Mouse (Mus musculus) embryonic facial prominence, embryonic 11.5 days (tissue): Measurements from ENCODE around the gene Nbea. TPM values are rescaled to one million over a fixed set of nuclear protein-coding genes. Genes with fewer than 3 reads are reported as not detected.
A peak's percentile ranks its signal among the peaks of the same experiment; 100 is the strongest.
"Not testable (repeated sequence)": the region's sequence is repeated elsewhere in the genome, so short reads cannot be mapped to it uniquely, and the experiment has no call there.

Source experiments
- ATAC-seq: fragments of 200-750 bp; cut with Nextera tagmentation; replicated peaks from 2 replicates; pipeline ENCODE4 v1.8.0; 2017; ENCODE audit warnings: low read depth; ENCODE audit not compliant: insufficient number of reproducible peaks, low FRiP score, low TSS enrichment
- DNase-seq: peaks from one replicate; pipeline ENCODE4 v3.0.0-alpha.2; 2015; ENCODE audit warnings: low spot score
- H3K27ac ChIP-seq: fragments of 300-500 bp; sonication (generic); replicated peaks from 2 replicates; pipeline ENCODE4 v1.5.1; 2014; ENCODE audit warnings: mild to moderate bottlenecking, low read depth, low read length, control low read depth
- H3K27me3 ChIP-seq: fragments of 300-500 bp; sonication (generic); 2 replicates; pipeline ENCODE4 v1.6.1; 2014; ENCODE audit warnings: mild to moderate bottlenecking, low read length, moderate library complexity, mixed read lengths; ENCODE audit not compliant: control insufficient read depth, insufficient read depth
- H3K36me3 ChIP-seq: fragments of 300-500 bp; sonication (generic); replicated peaks from 2 replicates; pipeline ENCODE4 v1.6.1; 2014; ENCODE audit warnings: low read depth, mild to moderate bottlenecking, low read length, moderate library complexity, mixed read lengths; ENCODE audit not compliant: control insufficient read depth, insufficient read depth
- H3K4me1 ChIP-seq: fragments of 300-500 bp; sonication (generic); 2 replicates; pipeline ENCODE4 v1.6.1; 2014; ENCODE audit warnings: low read length, mixed read lengths; ENCODE audit not compliant: control insufficient read depth, insufficient read depth
- H3K4me2 ChIP-seq: fragments of 300-500 bp; sonication (generic); 2 replicates; pipeline ENCODE4 v1.6.1; 2014; ENCODE audit warnings: low read depth, mild to moderate bottlenecking, control low read depth, low read length, moderate library complexity
- H3K4me3 ChIP-seq: fragments of 300-500 bp; sonication (generic); 2 replicates; pipeline ENCODE4 v1.5.1; 2014; ENCODE audit warnings: low read depth, low read length, control low read depth
- H3K9ac ChIP-seq: fragments of 300-500 bp; sonication (generic); replicated peaks from 2 replicates; pipeline ENCODE4 v1.6.1; 2014; ENCODE audit warnings: mild to moderate bottlenecking, control low read depth, low read length
- H3K9me3 ChIP-seq: fragments of 300-500 bp; sonication (generic); replicated peaks from 2 replicates; pipeline ENCODE4 v1.6.1; 2016; ENCODE audit warnings: mild to moderate bottlenecking, low read length, inconsistent platforms, mixed read lengths; ENCODE audit not compliant: control insufficient read depth
- WGBS: fragments of 180-500 bp; shearing (Covaris S2); extraction: QIAGEN DNeasy Blood & Tissue Kit; methylation state at CpG from one replicate; pipeline ENCODE4 v1.1.7; 2014; 5-methylcytosine and 5-hydroxymethylcytosine counted together
- polyA plus RNA-seq: library from polyadenylated mRNA; unstranded; fragments of >200 nt; fragmentation: Nextera tagmentation; extraction: Ambion mirVana; gene quantifications from 2 replicates; pipeline ENCODE4 v1.2.1, GENCODE M21; 2014

The Nbea gene
- polyA plus RNA-seq, 1 experiment from 2014 or later: 22.6 TPM

DNA sequence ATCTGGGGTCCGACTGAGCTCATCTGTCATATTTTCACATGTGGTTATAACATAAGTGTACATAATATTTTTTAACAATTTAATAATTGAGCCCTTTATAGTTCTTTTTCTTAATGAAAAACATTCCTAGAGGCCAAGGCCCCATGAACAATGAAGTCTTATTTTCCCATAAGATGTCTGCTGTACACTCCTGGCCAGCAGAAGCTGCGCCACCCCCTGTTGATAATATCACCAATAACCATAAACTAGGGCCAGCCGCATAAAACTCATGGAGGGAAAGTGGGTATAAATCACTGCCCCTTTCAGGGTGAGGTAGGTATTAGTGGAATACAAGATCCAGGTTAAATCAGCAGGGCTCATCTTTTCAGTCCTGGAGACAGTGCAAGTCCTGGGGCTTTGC is 537.1 kb downstream of the Nbea start:
- Histone ChIP-seq H3K36me3 (no peaks in the 10 kb centered on the region), H3K4me2 (no peak overlapping the region), H3K27me3 (no peaks in the 10 kb centered on the region), H3K9ac (no peak overlapping the region), H3K9me3 (no peaks in the 10 kb centered on the region), H3K4me1 (no peaks in the 10 kb centered on the region; the same call in 1 of the 2 replicates), H3K27ac (no peak overlapping the region), H3K4me3 (no peak overlapping the region)
- ATAC-seq (no peak), DNase-seq (no peak)
- 66% methylated on average over 3 of the region's 3 CpGs for WGBS

DNA sequence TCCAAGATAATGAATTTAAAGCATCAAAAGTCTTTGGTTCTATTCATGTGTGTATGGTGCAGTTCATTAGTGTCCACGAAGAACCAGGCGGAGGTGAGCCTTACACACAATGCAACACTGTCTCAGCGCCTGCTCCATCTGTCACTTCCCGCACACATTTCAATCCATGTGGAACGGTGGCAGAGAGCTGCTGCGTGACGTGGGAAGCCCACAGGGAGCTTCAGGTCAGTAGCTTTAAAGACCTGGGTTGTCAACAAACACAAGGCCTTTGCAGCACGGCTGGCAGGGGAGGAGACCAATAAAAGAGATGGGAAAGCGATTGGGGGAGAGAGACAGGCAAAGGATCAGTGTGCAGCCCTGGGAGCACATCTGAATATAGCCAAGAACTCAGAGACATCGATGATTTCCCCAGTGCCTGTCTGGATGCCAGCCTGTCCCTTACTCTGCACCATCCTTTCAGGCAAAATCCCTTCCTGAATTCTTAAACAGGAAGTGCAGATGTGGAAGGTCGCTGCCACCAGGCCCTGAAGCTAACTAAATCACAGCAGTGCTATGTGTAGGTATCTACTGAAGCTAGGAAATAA is 539.4 kb downstream of the Nbea start:
- no peak overlapping the region for H3K9ac ChIP-seq
- H3K4me3 ChIP-seq: no peak overlapping the region
- no peak for DNase-seq
- H3K4me2 ChIP-seq: no peak overlapping the region
- H3K27me3 ChIP-seq: no peaks in the 10 kb centered on the region
- H3K9me3 ChIP-seq: no peaks in the 10 kb centered on the region
- no peaks in the 10 kb centered on the region for H3K36me3 ChIP-seq
- ATAC-seq: no peak
- H3K4me1 ChIP-seq: no peaks in the 10 kb centered on the region; the same call in 1 of the 2 replicates
- H3K27ac ChIP-seq: no peak overlapping the region
- WGBS: 65% methylated on average over 11 of the region's 11 CpGs

DNA sequence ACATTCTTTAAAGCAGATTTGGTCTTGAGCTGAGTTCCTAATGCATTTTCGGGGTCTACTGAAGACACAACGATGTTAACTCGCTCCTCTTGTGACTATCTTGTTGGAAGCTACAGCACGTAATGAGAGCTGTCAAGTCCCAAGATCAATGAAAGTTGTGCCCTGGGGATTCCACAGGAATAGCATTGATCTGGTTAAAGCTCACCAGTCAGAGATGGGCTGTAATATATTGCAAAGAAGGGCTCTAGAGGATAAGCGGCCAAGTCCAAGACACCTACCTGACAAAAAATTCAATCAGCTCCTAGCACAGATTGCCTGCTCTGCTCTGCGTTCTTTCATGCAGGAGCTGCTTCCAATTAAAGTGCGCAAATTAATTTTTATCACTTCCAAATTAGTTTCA is 545.8 kb downstream of the Nbea start:
- DNase-seq (no peak), ATAC-seq (no peak)
- no peak overlapping the region for H3K4me2 ChIP-seq
- no peaks in the 10 kb centered on the region for H3K4me1 ChIP-seq
- no peak overlapping the region for H3K4me3 ChIP-seq
- WGBS: 82% methylated on average over 7 of the region's 7 CpGs
- H3K9ac ChIP-seq: no peak overlapping the region
- H3K27me3 ChIP-seq: no peaks in the 10 kb centered on the region
- H3K27ac ChIP-seq: no peak overlapping the region
- H3K36me3 ChIP-seq: no peaks in the 10 kb centered on the region
- no peaks in the 10 kb centered on the region for H3K9me3 ChIP-seq

DNA sequence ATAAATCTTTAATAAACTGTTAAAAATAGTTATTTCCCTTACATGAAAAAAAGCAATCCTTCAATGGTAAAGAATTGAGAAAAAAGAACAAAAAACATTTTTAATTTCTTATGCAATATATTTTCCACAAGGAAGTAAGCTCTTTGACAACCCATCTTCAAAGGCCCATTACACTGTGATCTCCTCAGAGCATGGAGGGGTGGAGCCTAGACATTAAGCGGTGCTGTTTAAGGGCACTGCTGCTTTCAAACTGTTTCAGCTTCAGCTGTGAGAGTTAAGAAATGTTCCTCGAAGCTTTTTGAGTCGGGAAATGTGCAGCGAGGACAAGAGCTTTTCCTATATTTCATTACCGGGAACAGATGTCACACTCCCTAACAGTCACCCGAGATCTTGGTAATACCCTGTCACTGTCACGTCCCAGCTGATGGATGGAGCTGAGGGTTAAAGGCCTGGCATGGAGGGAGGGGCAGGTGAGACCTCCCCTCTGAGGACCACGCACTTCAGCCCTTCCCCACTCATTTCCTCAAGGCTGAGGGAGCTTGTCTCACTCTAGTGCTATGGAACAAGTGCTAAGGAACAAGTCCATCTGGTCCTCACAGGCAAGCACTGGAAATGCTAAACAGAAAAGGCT is 547.8 kb downstream of the Nbea start:
- Histone ChIP-seq H3K9me3 (no peaks in the 10 kb centered on the region), H3K4me1 (no peaks in the 10 kb centered on the region), H3K27ac (no peak overlapping the region), H3K9ac (no peak overlapping the region), H3K4me2 (no peak overlapping the region), H3K27me3 (no peaks in the 10 kb centered on the region), H3K4me3 (no peak overlapping the region), H3K36me3 (no peaks in the 10 kb centered on the region)
- DNase-seq (no peak), ATAC-seq (no peak)
- WGBS: 59% methylated on average over 8 of the region's 8 CpGs

DNA sequence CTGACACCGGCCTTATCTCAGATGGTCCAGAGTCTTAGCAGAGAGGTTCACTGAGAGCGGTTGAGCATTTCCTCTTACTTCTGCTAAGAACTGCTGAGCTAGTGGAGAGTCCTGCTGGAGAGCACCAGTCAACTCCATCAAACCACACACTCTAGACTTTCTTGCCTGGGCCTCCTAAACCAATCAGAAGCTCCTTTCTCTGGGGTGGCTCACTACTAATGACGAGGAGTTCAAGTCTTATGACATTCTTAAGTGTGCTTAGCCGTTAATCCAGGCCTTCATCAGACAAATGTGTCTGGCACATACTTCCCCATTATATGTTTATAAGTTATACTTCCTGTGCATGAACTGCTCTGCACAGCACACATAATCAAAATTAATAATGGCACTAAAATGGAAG is 556.4 kb downstream of the Nbea start:
- H3K9me3 ChIP-seq: no peaks in the 10 kb centered on the region
- no peaks in the 10 kb centered on the region for H3K4me1 ChIP-seq
- no peak overlapping the region for H3K9ac ChIP-seq
- 85% methylated on average over 4 of the region's 4 CpGs for WGBS
- H3K27ac ChIP-seq: no peak overlapping the region
- H3K27me3 ChIP-seq: no peaks in the 10 kb centered on the region; the same call in 1 of the 2 replicates
- H3K4me3 ChIP-seq: no peak overlapping the region
- H3K4me2 ChIP-seq: no peak overlapping the region
- H3K36me3 ChIP-seq: 0 out of 2 replicates have a peak, but pooled peaks cover 3% of the 10 kb centered on the region
- ATAC-seq (no peak), DNase-seq (no peak)

DNA sequence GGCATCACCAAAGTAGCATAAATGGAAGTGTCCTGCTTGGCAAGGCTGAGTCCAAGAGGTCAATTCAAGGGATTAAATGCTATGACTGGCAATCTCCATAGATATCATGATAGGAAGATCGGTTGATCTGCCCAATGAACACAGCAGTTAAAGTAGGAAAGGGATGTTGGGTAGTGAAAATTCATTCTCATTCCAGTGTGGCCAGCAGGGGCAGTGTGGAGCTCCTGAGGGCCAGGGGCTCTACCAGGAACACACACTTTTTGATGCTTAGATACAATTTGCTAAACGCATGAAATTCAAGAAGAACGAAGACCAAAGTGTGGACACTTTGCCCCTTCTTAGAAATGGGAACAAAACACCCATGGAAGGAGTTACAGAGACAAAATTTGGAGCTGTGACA is 561.5 kb downstream of the Nbea start:
- not testable (repeated sequence) for H3K4me2 ChIP-seq, H3K9ac ChIP-seq, H3K36me3 ChIP-seq, H3K9me3 ChIP-seq, H3K27ac ChIP-seq, H3K4me1 ChIP-seq, DNase-seq, ATAC-seq, H3K27me3 ChIP-seq, H3K4me3 ChIP-seq
- 95% methylated on average over 3 of the region's 3 CpGs for WGBS

DNA sequence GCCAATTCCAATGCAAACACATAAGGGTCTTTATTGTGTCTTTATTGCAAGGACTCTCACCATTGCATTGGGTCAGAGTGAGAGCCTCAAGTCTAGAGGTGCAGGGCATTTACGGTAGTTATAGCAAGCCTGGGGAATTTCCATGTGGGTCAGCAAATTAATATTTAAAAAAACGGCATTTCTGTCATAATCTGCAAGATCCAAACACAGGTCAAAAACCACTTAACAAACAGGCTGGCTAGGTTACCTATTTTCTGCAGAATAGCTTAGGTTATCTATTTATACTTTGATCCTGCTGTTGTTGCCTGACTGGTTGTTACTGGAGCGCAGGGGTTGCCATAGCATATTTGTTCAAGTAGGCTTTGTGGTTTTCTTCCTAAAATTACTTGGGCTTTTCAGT is 565.1 kb downstream of the Nbea start:
- ATAC-seq: no peak
- no peaks in the 10 kb centered on the region for H3K36me3 ChIP-seq
- H3K4me2 ChIP-seq: no peak overlapping the region
- no peak overlapping the region for H3K4me3 ChIP-seq
- H3K27me3 ChIP-seq: no peaks in the 10 kb centered on the region
- no peak overlapping the region for H3K27ac ChIP-seq
- no peak for DNase-seq
- H3K9me3 ChIP-seq: no peaks in the 10 kb centered on the region
- WGBS: 92% methylated on average over 3 of the region's 3 CpGs
- H3K9ac ChIP-seq: no peak overlapping the region
- no peaks in the 10 kb centered on the region for H3K4me1 ChIP-seq

DNA sequence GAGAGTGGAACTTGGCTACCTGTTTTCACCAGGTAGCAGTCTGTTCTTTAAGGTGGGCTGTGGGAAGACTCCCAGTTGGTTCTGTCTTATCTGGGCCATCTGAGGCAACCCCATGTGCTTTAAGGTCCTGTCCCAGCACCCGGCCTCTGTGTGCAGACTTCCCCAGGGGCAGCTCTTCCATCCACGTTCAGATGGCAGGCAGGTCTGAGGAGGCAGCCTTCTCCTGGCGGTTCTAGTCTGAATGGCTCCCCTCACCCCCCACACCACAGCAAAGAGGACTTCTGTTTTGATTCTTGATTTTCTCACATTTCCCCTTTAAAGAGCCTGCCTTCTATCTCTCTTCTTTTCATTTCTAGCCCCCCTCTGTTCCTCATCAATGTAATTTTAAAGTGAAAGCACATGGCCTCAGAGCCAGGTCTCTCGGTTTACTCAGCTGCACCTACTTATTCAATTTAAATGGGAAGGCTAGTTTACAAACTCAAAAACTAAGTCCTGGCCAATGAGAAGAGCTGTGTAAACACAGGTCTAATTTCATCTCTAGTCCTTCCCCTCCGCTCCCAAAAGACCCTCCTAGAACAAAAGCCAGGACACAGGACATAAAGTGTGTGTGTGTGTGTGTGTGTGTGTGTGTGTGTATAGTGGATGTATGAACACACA is 570.9 kb downstream of the Nbea start:
- H3K27ac ChIP-seq: peak overlapping the region; percentile 80
- 17% methylated on average over 5 of the region's 5 CpGs for WGBS
- peak; percentile 89 for ATAC-seq

More for the DNA sequence above, 570.9 kb downstream of the Nbea start:
- Histone ChIP-seq H3K27me3 (no peaks in the 10 kb centered on the region), H3K9ac (no peak overlapping the region; the same call in 1 of the 2 replicates), H3K9me3 (no peaks in the 10 kb centered on the region), H3K4me2 (no peak overlapping the region), H3K4me3 (no peak overlapping the region), H3K4me1 (no peaks in the 10 kb centered on the region), H3K36me3 (no peaks in the 10 kb centered on the region)
- DNase-seq: peak; percentile 96
